Mouse (Mus musculus) midbrain, embryonic 13.5 days (tissue): ENCODE results near the gene Limch1. TPM values are rescaled to one million over a fixed set of nuclear protein-coding genes. Genes with fewer than 3 reads are reported as not detected.

Experiments used
- ATAC-seq: fragments of 200-750 bp; cut with Nextera tagmentation; 2 replicates; pipeline ENCODE4 v1.8.0; 2017; ENCODE audit warnings: mild to moderate bottlenecking, moderate TSS enrichment, moderate library complexity
- H3K27ac ChIP-seq: fragments of 300-500 bp; sonication (generic); 2 replicates; pipeline ENCODE4 v1.5.1; 2015; ENCODE audit warnings: inconsistent platforms, mild to moderate bottlenecking, moderate library complexity
- H3K27me3 ChIP-seq: fragments of 300-500 bp; sonication (generic); 2 replicates; pipeline ENCODE4 v1.6.1; 2015; ENCODE audit warnings: mild to moderate bottlenecking, inconsistent platforms
- H3K36me3 ChIP-seq: fragments of 300-500 bp; sonication (generic); 2 replicates; pipeline ENCODE4 v1.6.1; 2015; ENCODE audit warnings: mild to moderate bottlenecking, inconsistent platforms
- H3K4me1 ChIP-seq: fragments of 300-500 bp; sonication (generic); replicated peaks from 2 replicates; pipeline ENCODE4 v1.6.1; 2015; ENCODE audit warnings: inconsistent platforms
- H3K4me2 ChIP-seq: fragments of 300-500 bp; sonication (generic); replicated peaks from 2 replicates; pipeline ENCODE4 v1.6.1; 2015; ENCODE audit warnings: moderate library complexity, mild to moderate bottlenecking, inconsistent platforms
- H3K4me3 ChIP-seq: fragments of 300-500 bp; sonication (generic); replicated peaks from 2 replicates; pipeline ENCODE4 v1.5.1; 2015; ENCODE audit warnings: mild to moderate bottlenecking, inconsistent platforms
- H3K9ac ChIP-seq: fragments of 300-500 bp; sonication (generic); replicated peaks from 2 replicates; pipeline ENCODE4 v1.6.1; 2015; ENCODE audit warnings: mild to moderate bottlenecking, inconsistent platforms
- H3K9me3 ChIP-seq: fragments of 300-500 bp; sonication (generic); 2 replicates; pipeline ENCODE4 v1.6.1; 2016; ENCODE audit warnings: mild to moderate bottlenecking, inconsistent platforms
- WGBS: fragments of 180-500 bp; shearing (Covaris S2); methylation state at CpG from one replicate; pipeline ENCODE4 v1.1.7; 2015; 5-methylcytosine and 5-hydroxymethylcytosine counted together
- polyA plus RNA-seq: library from polyadenylated mRNA; unstranded; fragments of >200 nt; fragmentation: Nextera tagmentation; extraction: Ambion mirVana; gene quantifications from 2 replicates; pipeline ENCODE4 v1.2.1, GENCODE M21; 2015

The Limch1 gene
- polyA plus RNA-seq, 1 experiment from 2014 or later, result 41.9 TPM

DNA sequence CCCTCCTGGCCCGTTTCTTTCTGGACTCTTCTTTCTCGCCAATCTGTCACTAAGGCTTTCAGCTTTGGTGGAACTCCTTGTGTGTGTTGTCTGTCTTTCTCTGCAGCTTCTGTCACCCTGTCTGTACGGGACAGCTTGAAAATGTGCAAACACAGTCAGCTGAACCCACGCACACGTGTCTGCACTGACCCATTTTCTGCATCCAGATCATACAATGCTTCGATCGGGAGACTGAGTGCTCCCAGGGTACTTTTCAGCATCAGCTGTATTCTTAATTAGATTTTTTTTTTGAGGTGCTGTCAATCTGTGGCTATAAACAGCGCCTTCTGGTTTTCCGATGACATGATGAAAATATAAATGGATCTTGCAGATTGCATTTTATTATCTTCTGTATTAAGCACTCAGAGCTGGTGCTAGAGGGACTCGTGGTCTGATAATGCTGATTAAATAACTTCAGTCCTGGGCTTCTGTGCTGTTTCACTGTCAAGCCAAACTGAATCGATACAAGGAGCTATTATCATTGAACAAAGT lies 105.2 kb downstream of the Limch1 start:
- Histone ChIP-seq H3K27me3 (no peaks in the 10 kb centered on the region), H3K4me1 (peaks cover 24% of the 10 kb centered on the region), H3K9ac (no peak overlapping the region), H3K27ac (peak overlapping the region; percentile 57), H3K4me3 (no peak overlapping the region), H3K9me3 (no peaks in the 10 kb centered on the region), H3K36me3 (no peaks in the 10 kb centered on the region), H3K4me2 (no peak overlapping the region)
- peak; percentile 57; the same call in 1 of the 2 replicates for ATAC-seq
- WGBS, result 59% methylated on average over 11 of the region's 11 CpGs

DNA sequence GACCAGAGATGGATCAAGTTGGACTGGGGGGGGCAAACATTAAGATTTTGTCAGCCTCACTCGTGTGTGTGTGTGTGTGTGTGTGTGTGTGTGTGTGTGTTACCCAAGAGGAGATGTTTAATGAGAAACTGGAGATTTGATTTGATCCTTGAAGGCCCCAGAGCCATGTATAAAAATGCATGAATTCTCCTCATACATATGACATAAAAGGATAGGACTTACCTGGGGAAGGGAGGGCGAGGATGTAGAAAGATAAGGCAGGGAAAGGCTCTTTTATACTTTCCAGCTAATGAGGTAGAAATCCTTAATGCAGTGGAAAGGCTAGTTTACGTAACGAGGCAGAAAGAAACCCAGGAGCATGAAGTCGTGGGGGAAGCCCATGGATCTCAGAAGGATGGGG lies 106.1 kb downstream of the Limch1 start:
- Histone ChIP-seq H3K36me3 (no peaks in the 10 kb centered on the region), H3K4me2 (no peak overlapping the region), H3K4me1 (peaks cover 24% of the 10 kb centered on the region), H3K9me3 (no peaks in the 10 kb centered on the region), H3K27me3 (no peaks in the 10 kb centered on the region), H3K27ac (peak overlapping the region; percentile 57), H3K9ac (no peak overlapping the region), H3K4me3 (no peak overlapping the region)
- ATAC-seq, result peak; percentile 53; the same call in 1 of the 2 replicates
- WGBS, result 66% methylated on average over 5 of the region's 5 CpGs

DNA sequence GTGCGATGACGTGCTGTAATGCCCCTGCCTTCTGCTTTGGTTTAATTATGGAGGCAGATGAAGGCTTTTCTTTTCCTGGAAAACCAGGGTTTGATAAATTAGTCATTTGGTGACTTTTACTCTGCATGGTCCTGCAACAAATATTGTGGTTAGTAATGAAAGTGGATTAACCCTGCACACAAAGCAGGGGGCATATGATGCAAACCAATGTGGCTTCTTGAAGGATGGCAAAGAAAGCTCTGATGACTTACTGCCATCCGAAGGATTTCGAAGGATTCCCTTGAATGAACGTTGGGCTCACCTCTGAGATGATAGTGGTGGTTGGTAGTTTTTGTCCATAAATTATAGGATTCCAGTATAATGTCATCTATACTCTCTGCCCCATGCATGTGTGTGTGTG lies 108.6 kb downstream of the Limch1 start:
- H3K4me1 ChIP-seq, result peaks cover 24% of the 10 kb centered on the region
- WGBS, result 97% methylated on average over 5 of the region's 5 CpGs
- no peak for ATAC-seq

DNA sequence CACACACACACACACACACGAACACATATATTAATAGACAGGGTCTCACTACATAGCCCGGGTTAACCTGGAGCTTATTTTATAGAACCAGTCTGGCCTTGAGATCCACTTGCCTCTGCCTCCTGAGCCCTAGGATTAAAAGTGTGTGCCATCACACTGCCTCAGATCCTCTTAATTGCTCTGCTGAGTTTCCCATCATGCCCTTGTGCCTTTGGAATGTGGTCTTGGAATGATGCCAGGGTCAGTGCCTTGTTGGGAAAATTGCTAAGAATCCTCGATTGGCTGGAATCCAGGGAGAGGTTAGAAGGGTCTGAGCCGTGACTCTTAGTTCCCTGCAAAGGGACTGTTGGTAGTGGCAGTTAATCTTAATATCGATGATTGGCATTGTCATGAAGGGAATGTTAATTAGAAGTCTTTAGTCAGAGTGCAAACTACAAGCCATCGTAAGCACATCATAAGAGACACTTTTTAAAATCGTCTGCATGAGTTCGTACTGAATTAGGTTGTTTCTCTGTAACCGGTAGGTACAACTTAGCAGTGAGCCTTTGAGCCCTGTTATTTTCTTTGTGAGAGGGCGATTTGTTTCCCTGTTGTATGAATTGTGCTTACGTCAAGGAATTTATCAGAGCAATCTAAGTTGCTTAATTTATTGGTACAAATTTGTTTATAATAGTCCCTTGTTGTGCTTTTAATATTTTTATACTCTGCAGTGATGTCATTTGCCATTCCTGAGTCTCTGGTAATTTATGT lies 109.9 kb downstream of the Limch1 start:
- Histone ChIP-seq H3K4me3 (no peak overlapping the region), H3K4me1 (peaks cover 17% of the 10 kb centered on the region), H3K4me2 (no peak overlapping the region), H3K27me3 (no peaks in the 10 kb centered on the region), H3K9ac (no peak overlapping the region), H3K27ac (no peak overlapping the region), H3K36me3 (no peaks in the 10 kb centered on the region), H3K9me3 (no peaks in the 10 kb centered on the region)
- 71% methylated on average over 11 of the region's 11 CpGs for WGBS
- ATAC-seq, result no peak

More for the DNA sequence above, 108.6 kb downstream of the Limch1 start:
- Histone ChIP-seq H3K4me3 (no peak overlapping the region), H3K4me2 (no peak overlapping the region), H3K9me3 (no peaks in the 10 kb centered on the region), H3K27ac (no peak overlapping the region), H3K36me3 (no peaks in the 10 kb centered on the region), H3K27me3 (no peaks in the 10 kb centered on the region), H3K9ac (no peak overlapping the region)

DNA sequence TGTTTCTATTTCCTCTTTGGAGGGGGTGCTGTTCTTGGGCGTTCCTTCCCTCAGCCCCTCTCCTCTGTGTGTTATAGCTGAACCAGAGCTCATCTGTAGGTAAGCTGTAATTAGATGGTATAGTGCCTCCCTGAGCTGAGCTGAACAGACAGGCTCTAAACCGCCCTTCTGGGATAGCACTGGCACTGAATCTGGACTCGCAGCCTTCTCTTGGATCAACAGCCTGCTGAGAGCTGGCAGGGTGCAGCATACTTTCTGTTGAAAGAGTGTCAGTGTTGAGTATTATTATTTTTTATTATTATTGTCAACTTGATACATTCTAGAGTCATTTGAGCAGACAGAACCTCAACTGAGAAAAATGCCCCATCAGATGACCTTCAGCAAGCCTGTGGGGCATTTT lies 113.9 kb downstream of the Limch1 start:
- H3K4me1 ChIP-seq, result peaks cover 22% of the 10 kb centered on the region
- no peak overlapping the region for H3K27ac ChIP-seq
- ATAC-seq, result no peak
- H3K9me3 ChIP-seq, result no peaks in the 10 kb centered on the region
- WGBS, result 92% methylated on average over 3 of the region's 3 CpGs
- H3K4me3 ChIP-seq, result no peak overlapping the region
- no peaks in the 10 kb centered on the region for H3K36me3 ChIP-seq
- H3K4me2 ChIP-seq, result no peak overlapping the region
- H3K9ac ChIP-seq, result no peak overlapping the region
- no peaks in the 10 kb centered on the region for H3K27me3 ChIP-seq

DNA sequence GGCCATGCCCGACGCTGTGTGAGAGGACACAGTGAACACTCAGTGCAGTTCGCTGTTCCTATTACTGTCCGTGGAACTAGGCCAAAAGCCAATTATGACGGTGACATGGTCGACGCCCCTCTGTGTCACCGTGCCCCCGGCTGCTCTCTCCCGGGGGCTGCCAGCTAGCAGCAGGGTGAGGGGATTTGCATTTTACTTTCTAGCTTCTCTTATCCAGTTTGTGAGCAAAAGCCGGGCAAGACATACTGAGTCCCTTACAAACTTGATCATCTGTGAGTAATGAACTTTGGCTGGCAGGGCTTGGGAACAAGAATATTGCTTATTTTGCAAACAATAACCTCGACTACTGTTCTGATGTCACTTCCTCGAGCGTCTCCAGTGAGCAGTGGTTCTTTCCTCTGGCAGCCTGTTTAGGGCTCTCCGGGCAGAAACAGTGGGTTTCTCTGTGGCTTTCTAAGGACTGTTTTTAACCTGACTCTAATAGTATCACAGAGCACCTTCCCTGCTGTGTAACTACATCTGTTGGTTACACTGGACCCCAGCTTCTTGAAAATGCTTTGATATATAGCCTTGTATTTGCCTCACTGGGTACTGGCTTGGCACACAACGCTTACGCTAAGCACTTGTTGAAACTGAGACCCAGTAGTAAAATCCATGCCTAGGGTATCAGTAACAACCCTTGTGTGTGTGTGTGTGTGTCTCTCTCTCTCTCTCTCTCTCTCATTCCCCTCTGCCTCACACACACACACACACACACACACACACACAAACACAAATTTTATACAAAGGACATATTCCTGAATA lies 115.8 kb downstream of the Limch1 start:
- H3K36me3 ChIP-seq, result no peaks in the 10 kb centered on the region
- peak; percentile 74 for ATAC-seq
- H3K9me3 ChIP-seq, result no peaks in the 10 kb centered on the region
- H3K9ac ChIP-seq, result no peak overlapping the region
- H3K4me3 ChIP-seq, result no peak overlapping the region
- WGBS, result 45% methylated on average over 17 of the region's 17 CpGs
- H3K27me3 ChIP-seq, result no peaks in the 10 kb centered on the region
- no peak overlapping the region for H3K4me2 ChIP-seq
- peak overlapping the region; percentile 20; the same call in 1 of the 2 replicates for H3K27ac ChIP-seq
- peaks cover 31% of the 10 kb centered on the region for H3K4me1 ChIP-seq

DNA sequence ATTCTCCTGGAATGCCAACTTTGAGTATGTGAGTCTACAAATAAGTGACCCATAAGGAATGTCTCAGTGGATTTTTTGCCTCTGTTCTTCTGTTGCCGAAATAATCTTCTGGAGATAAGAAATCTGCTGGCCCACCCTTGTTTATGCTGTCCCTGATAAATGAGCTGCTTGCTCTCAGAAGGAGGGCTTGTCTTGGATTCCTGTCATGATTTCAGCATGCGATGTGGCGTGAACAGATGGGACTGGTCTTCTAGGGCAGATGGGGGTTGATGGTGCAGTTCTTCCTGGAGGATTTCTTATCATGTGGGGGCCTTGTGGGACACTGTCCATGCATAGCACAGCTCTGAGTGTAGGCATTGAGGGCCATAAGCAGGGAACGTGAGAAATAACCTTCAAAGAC lies 116.5 kb downstream of the Limch1 start:
- 69% methylated on average over 4 of the region's 4 CpGs for WGBS
- Histone ChIP-seq H3K9me3 (no peaks in the 10 kb centered on the region), H3K4me2 (no peak overlapping the region), H3K36me3 (no peaks in the 10 kb centered on the region), H3K27ac (no peak overlapping the region), H3K27me3 (no peaks in the 10 kb centered on the region), H3K9ac (no peak overlapping the region), H3K4me3 (no peak overlapping the region), H3K4me1 (peaks cover 31% of the 10 kb centered on the region)
- no peak for ATAC-seq

DNA sequence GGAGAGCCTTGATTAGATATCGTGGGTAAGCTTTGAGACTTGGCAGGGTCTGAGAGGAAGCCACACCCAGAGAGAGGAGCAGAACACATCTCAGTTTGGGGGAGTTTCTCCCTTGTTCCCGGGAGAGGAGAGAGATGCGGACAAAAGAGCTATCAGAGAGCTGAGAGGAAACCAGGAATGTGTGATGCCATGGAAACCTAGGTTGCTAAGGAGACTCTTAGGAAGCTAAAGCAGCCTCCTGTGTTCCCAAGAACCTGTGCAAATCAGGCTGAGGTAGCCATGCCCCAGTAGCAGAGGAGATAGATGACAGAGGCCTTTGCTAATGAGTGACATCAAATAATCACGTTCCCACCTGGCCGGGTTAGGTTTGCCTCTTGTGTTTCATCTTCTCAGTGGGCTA lies 119.6 kb downstream of the Limch1 start:
- Histone ChIP-seq H3K9me3 (no peaks in the 10 kb centered on the region), H3K4me2 (no peak overlapping the region), H3K9ac (no peak overlapping the region), H3K36me3 (no peaks in the 10 kb centered on the region), H3K27me3 (no peaks in the 10 kb centered on the region), H3K4me1 (peaks cover 31% of the 10 kb centered on the region), H3K27ac (no peak overlapping the region; the same call in 1 of the 2 replicates), H3K4me3 (no peak overlapping the region)
- peak; percentile 51; the same call in 1 of the 2 replicates for ATAC-seq
- WGBS, result 34% methylated on average over 5 of the region's 5 CpGs

DNA sequence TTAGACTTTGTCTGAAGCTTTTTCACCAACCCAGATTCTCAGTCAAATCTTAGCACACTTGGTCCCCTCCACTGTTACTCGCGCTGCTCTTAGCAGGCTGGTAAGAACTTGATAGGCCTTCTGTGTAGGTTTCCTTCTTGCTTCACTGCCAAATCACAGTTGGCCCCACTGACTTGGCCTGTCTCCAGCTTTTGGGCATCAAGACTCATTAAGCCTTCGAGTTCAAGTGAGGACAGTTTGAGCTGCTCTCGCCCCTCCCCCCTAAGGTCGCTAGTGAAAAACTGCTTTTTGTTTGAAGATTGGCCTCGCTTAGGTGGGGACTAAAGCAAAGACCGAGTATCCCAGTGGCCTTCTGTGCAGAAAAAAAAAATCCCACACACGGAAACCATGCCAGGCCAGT lies 120.4 kb downstream of the Limch1 start:
- no peaks in the 10 kb centered on the region for H3K27me3 ChIP-seq
- no peaks in the 10 kb centered on the region for H3K36me3 ChIP-seq
- 56% methylated on average over 8 of the region's 8 CpGs for WGBS
- no peaks in the 10 kb centered on the region for H3K9me3 ChIP-seq
- H3K9ac ChIP-seq, result no peak overlapping the region
- no peak overlapping the region for H3K4me2 ChIP-seq
- ATAC-seq, result no peak; the same call in 1 of the 2 replicates
- H3K4me3 ChIP-seq, result no peak overlapping the region
- peaks cover 30% of the 10 kb centered on the region for H3K4me1 ChIP-seq
- no peak overlapping the region for H3K27ac ChIP-seq

DNA sequence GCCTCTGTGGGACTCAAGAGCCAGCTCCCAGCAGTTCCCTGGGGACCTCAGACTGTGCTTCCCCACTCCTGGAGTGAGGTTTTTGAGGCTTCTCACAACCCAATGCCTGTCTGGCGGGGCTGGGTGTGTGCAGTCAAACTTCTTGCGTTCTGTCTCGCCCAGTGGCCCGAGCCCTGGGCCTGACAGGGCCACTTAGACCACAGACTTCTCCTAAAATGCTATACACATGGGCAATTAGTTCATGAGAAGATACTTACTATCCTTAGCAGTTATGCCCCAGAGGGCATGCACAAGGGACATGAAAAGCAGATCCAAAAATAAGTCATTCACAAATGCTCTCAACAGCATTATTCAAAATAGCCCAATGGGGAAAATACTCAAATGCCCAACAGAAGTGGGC lies 123.9 kb downstream of the Limch1 start:
- Histone ChIP-seq H3K4me3 (no peak overlapping the region), H3K4me2 (no peak overlapping the region), H3K9me3 (no peaks in the 10 kb centered on the region), H3K27me3 (no peaks in the 10 kb centered on the region), H3K36me3 (no peaks in the 10 kb centered on the region), H3K27ac (no peak overlapping the region), H3K9ac (no peak overlapping the region), H3K4me1 (peaks cover 15% of the 10 kb centered on the region)
- no peak for ATAC-seq
- WGBS, result 93% methylated on average over 4 of the region's 4 CpGs

DNA sequence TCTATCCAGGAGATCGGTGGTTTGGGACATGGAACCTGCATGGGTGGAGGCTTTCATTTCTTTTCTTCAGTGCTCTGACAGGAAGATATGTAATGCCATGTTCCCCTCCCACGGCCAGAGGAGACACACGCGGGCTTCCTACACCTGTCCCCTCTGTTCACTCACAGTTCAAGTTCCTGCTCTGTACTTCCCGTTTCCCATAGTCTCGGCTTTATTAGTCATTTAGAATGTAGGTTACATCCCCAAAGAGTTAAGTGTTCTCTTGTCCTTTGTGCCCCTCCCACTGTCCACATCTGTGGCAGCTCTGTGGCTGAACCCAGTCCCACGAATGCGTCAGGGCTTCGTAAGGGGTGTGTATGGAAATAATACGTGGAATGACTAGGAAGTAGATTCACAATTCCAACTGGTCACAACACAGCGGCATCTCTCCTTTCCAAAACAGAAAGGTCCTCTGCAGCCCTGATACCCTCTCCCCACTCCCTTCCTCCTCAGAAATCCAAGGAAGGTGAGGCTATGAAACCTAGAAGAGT lies 126.0 kb downstream of the Limch1 start:
- Histone ChIP-seq H3K27ac (no peak overlapping the region), H3K4me2 (no peak overlapping the region), H3K9ac (no peak overlapping the region), H3K9me3 (no peaks in the 10 kb centered on the region), H3K27me3 (no peaks in the 10 kb centered on the region), H3K36me3 (no peaks in the 10 kb centered on the region), H3K4me1 (no peaks in the 10 kb centered on the region), H3K4me3 (no peak overlapping the region)
- WGBS, result 93% methylated on average over 11 of the region's 11 CpGs
- no peak for ATAC-seq

DNA sequence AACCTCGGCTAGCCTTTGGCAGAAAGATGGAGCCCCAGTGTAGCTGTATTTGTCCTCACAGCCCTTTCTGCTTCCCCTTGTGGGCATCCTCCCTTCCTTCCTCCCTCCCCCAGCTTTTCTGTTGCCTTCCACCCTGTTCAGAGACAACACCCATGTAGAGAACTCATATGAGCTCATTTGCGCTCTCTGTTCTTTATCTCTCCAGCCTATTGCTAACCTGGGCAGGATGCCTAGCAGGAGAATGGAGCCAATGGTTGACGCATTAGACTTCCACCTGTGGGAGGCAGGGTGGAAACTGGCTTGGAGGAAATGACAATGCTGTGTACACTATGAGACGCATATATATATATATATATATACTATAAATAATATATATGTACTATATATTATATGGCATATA lies 126.4 kb downstream of the Limch1 start:
- H3K9ac ChIP-seq, result no peak overlapping the region
- H3K4me2 ChIP-seq, result no peak overlapping the region
- 91% methylated on average over 4 of the region's 4 CpGs for WGBS
- no peaks in the 10 kb centered on the region for H3K9me3 ChIP-seq
- no peaks in the 10 kb centered on the region for H3K27me3 ChIP-seq
- ATAC-seq, result no peak
- no peaks in the 10 kb centered on the region for H3K36me3 ChIP-seq
- no peak overlapping the region for H3K27ac ChIP-seq
- H3K4me3 ChIP-seq, result no peak overlapping the region
- H3K4me1 ChIP-seq, result no peaks in the 10 kb centered on the region
